11 mouse cellular contexts compared by ENCODE assay signal in the genomic region with DNA sequence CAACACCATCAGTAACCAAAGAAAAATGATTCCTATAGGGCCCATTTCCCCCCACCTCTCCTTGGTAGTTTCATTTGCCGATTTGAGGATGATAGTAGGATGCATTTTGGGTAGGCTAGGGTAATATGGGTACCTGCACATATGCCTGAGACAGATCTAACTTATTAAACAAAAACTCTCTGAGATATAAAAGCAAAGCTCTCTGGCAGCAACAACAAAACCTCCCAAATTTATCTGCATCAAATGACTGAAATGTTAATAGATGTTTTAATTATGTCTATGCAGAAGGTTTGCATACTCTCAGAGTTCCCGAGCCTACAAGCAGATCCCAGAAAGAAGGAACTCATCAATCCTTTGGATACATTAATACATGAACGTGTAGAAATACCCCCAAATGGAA. TPM values are rescaled to one million over a fixed set of nuclear protein-coding genes. Genes with fewer than 3 reads are reported as not detected.
A peak's percentile ranks its signal among the peaks of the same experiment; 100 is the strongest.
DNase-seq lines count a peak whose midpoint lies in the region; ATAC-seq lines count a peak whose summit lies in the region.
"Had no signal": no experiment of that assay in that cellular context is flagged by ENCODE, and none has a peak within 500 bp of the region (broad histone marks: within the 10 kb centered on the region; RNA-seq: fewer than 3 reads in every experiment).

No protein-coding gene starts in this region.

- ATAC-seq in lung, embryonic 15.5 days (ENCODE audit: borderline replicate concordance, extremely low read depth, low FRiP score, low TSS enrichment), result no peak
- ATAC-seq in forebrain, embryonic 16.5 days, result no peak
- ATAC-seq in limb, embryonic 13.5 days (ENCODE audit: low FRiP score, low read depth), result no peak
- ATAC-seq in neural tube, embryonic 15.5 days (ENCODE audit: low FRiP score), result no peak
- no peak for ATAC-seq in megakaryocyte-erythroid progenitor cell, adult 5-6 weeks (replicated peaks; ENCODE audit: low FRiP score, low TSS enrichment, poor library complexity, severe bottlenecking)
- ATAC-seq: inflammation-experienced regulatory T-cells, adult 6 months had no signal

- H3K9ac ChIP-seq in lung, embryonic 15.5 days, result peak overlapping the region; percentile 46
- no peak overlapping the region for H3K9ac ChIP-seq in forebrain, embryonic 16.5 days (replicated peaks; ENCODE audit: low read depth, low read length)
- peak overlapping the region; percentile 78 for H3K9ac ChIP-seq in limb, embryonic 13.5 days
- no peak overlapping the region for H3K9ac ChIP-seq in neural tube, embryonic 15.5 days (replicated peaks)

- no peaks in the 10 kb centered on the region for H3K9me3 ChIP-seq in lung, embryonic 15.5 days
- H3K9me3 ChIP-seq in forebrain, embryonic 16.5 days (ENCODE audit: control insufficient read depth, low read length), result no peaks in the 10 kb centered on the region
- H3K9me3 ChIP-seq in limb, embryonic 13.5 days, result no peaks in the 10 kb centered on the region
- H3K9me3 ChIP-seq in neural tube, embryonic 15.5 days (replicated peaks), result no peaks in the 10 kb centered on the region

- H3K4me3 ChIP-seq in lung, embryonic 15.5 days, result peak overlapping the region; percentile 43
- H3K4me3 ChIP-seq in forebrain, embryonic 16.5 days (replicated peaks; ENCODE audit: low read length), result peak overlapping the region; percentile 17
- H3K4me3 ChIP-seq in limb, embryonic 13.5 days, result peak overlapping the region; percentile 60
- H3K4me3 ChIP-seq in neural tube, embryonic 15.5 days (replicated peaks), result peak overlapping the region; percentile 29

- peaks cover 7% of the 10 kb centered on the region; the same call in 1 of the 2 replicates for H3K36me3 ChIP-seq in lung, embryonic 15.5 days
- no peaks in the 10 kb centered on the region for H3K36me3 ChIP-seq in forebrain, embryonic 16.5 days (ENCODE audit: control insufficient read depth, insufficient read depth)
- peaks cover 13% of the 10 kb centered on the region for H3K36me3 ChIP-seq in limb, embryonic 13.5 days
- H3K36me3 ChIP-seq in neural tube, embryonic 15.5 days, result no peaks in the 10 kb centered on the region

- no peak for DNase-seq in lung, postnatal 36 days
- DNase-seq in cerebellum, adult 8-10 months, result no peak
- DNase-seq in right cerebral cortex, postnatal 25 days, result no peak
- DNase-seq: cerebellum, adult 2 months; thymus, postnatal 25 days had no signal

- H3K27ac ChIP-seq in lung, embryonic 15.5 days, result peak overlapping the region; percentile 58
- no peak overlapping the region for H3K27ac ChIP-seq in forebrain, embryonic 16.5 days (ENCODE audit: low read length)
- peak overlapping the region; percentile 61; the same call in 1 of the 2 replicates for H3K27ac ChIP-seq in limb, embryonic 13.5 days
- H3K27ac ChIP-seq in neural tube, embryonic 15.5 days (replicated peaks), result no peak overlapping the region

- WGBS in lung, embryonic 15.5 days, result 47% methylated on average over 3 of the region's 3 CpGs
- 32% methylated on average over 3 of the region's 3 CpGs for WGBS in forebrain, embryonic 16.5 days
- 18% methylated on average over 3 of the region's 3 CpGs for WGBS in limb, embryonic 13.5 days
- WGBS in neural tube, embryonic 15.5 days, result 58% methylated on average over 3 of the region's 3 CpGs

- peak overlapping the region; percentile 48 for H3K4me2 ChIP-seq in lung, embryonic 15.5 days
- peak overlapping the region; percentile 45 for H3K4me2 ChIP-seq in forebrain, embryonic 16.5 days (ENCODE audit: low read length)
- peak overlapping the region; percentile 67 for H3K4me2 ChIP-seq in limb, embryonic 13.5 days (replicated peaks)
- peak overlapping the region; percentile 44 for H3K4me2 ChIP-seq in neural tube, embryonic 15.5 days

- H3K27me3 ChIP-seq in lung, embryonic 15.5 days, result no peaks in the 10 kb centered on the region
- no peaks in the 10 kb centered on the region for H3K27me3 ChIP-seq in forebrain, embryonic 16.5 days (replicated peaks; ENCODE audit: control insufficient read depth, insufficient read depth, low read length)
- H3K27me3 ChIP-seq in limb, embryonic 13.5 days, result no peaks in the 10 kb centered on the region
- H3K27me3 ChIP-seq in neural tube, embryonic 15.5 days (replicated peaks), result no peaks in the 10 kb centered on the region

- H3K4me1 ChIP-seq in lung, embryonic 15.5 days, result peaks cover 14% of the 10 kb centered on the region; the same call in 1 of the 2 replicates
- H3K4me1 ChIP-seq in forebrain, embryonic 16.5 days (replicated peaks; ENCODE audit: control insufficient read depth, insufficient read depth, low read length), result peaks cover 6% of the 10 kb centered on the region
- H3K4me1 ChIP-seq in limb, embryonic 13.5 days, result peaks cover 19% of the 10 kb centered on the region
- H3K4me1 ChIP-seq in neural tube, embryonic 15.5 days, result peaks cover 5% of the 10 kb centered on the region; the same call in 1 of the 2 replicates

RNA-seq across cellular contexts. Expression of a gene that starts 1.7 kb away (rescaled TPM):
- polyA plus RNA-seq in lung, embryonic 15.5 days (2015; fragmentation: Nextera tagmentation; extraction: Ambion mirVana), result 94.4 and 106 TPM in 2 replicates
- polyA plus RNA-seq in forebrain, embryonic 16.5 days (2015; fragmentation: Nextera tagmentation; extraction: Ambion mirVana), result 28.4 and 33.1 TPM in 2 replicates
- 129 and 135 TPM in 2 replicates for polyA plus RNA-seq in limb, embryonic 13.5 days (2015; fragmentation: Nextera tagmentation; extraction: Ambion mirVana)
- polyA plus RNA-seq in neural tube, embryonic 15.5 days (2015; fragmentation: Nextera tagmentation; extraction: Ambion mirVana), result 25.9 and 38.1 TPM in 2 replicates
- not detected in 2 replicates for total RNA-seq in megakaryocyte-erythroid progenitor cell, adult 5-6 weeks (2014; fragmentation: Nextera tagmentation)
- total RNA-seq in megakaryocyte-erythroid progenitor cell, adult 5-6 weeks (2017), result 0.33 and 0.72 TPM in 2 replicates

Comparison
In these comparisons a context has a peak if more than half of its experiments do, and no peak if none do; other contexts are left out.
1. H3K27ac ChIP-seq: peak in lung, embryonic 15.5 days (single experiment) and limb, embryonic 13.5 days (single experiment); none in forebrain, embryonic 16.5 days (single experiment) and neural tube, embryonic 15.5 days (single experiment).
2. H3K9ac ChIP-seq: peak in lung, embryonic 15.5 days (single experiment) and limb, embryonic 13.5 days (single experiment); none in forebrain, embryonic 16.5 days (single experiment) and neural tube, embryonic 15.5 days (single experiment).
3. Peak in every context shown above with its lines, with median percentiles within 50 percentile points of each other: H3K4me2 ChIP-seq and H3K4me3 ChIP-seq.